Mouse (Mus musculus): ENCODE data around the gene Psg16.

- TF ChIP-seq CTCF (IDR thresholded peaks at IDR 0.05; ENCODE audit: control insufficient read depth, insufficient read depth, insufficient read length) (no peak), MAX (IDR thresholded peaks at IDR 0.05) (no peak), USF1 (IDR thresholded peaks at IDR 0.05; ENCODE audit: low read depth) (no peak), CEBPB (IDR thresholded peaks at IDR 0.05; ENCODE audit: low read depth) (no peak), MYOD1 (IDR thresholded peaks at IDR 0.05; ENCODE audit: control insufficient read depth, insufficient read length, low read depth) (no peak), FOSL1 (IDR thresholded peaks at IDR 0.05; ENCODE audit: insufficient read depth, low read length, poor library complexity, severe bottlenecking) (no peak)
These were observed 14.4 kb upstream of the Psg16 start for GRCm38 (mm10) chr7:17059463-17059844.
